Mouse (Mus musculus): ENCODE data around the gene Dlk2.

DNA sequence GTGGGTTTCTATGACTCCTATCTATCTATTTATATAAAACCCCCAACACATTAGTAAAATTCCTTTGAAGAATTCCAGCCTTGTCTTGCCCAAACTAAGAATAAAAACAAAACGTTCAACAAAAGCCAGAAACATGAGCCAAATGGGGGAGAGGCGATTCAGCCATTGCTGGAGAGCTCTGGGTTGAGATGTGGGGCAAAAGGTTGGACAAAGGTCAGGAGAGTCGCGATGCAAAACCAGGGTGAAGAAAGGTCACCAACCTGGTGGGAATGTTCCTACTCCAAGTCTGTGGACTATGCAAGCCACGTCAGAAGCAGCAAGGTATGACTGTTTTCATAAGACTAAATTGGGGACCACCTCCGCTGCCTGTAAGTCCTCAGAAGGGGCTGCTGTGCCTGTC lies 23.3 kb downstream of the Dlk2 start:
- no peak for TF ChIP-seq CTCF (IDR thresholded peaks at IDR 0.05; ENCODE audit: low read depth)
- TF ChIP-seq EP300 (optimal IDR thresholded peaks at IDR 0.05): no peak
